Mouse (Mus musculus) adipocyte (in vitro differentiated cells): ENCODE data around the gene Trim21.
A peak's percentile ranks its signal among the peaks of the same experiment; 100 is the strongest.

ENCODE experiments used
- DNase-seq: peaks from one replicate; pipeline ENCODE4 v3.0.0-alpha.2; 2016; ENCODE audit warnings: low spot score

Trim21 gene

GRCm38 (mm10) chr7:102564999-102565997, at the start of gene Trim21:
TSS of gene Trim21 (minus strand) at chr7:102565486.
- DNase-seq = peak; percentile 92

GRCm38 (mm10) chr7:102597378-102598031, 32.2 kb upstream of the Trim21 start, which contains the start of gene Olfr552:
TSS of gene Olfr552 (plus strand) at chr7:102597770.
- no peak for DNase-seq

GRCm38 (mm10) chr7:102591786-102592185, 26.5 kb upstream of the Trim21 start, which contains the start of gene Olfr551:
TSS of gene Olfr551 (minus strand) at chr7:102591886.
- DNase-seq = no peak

DNA sequence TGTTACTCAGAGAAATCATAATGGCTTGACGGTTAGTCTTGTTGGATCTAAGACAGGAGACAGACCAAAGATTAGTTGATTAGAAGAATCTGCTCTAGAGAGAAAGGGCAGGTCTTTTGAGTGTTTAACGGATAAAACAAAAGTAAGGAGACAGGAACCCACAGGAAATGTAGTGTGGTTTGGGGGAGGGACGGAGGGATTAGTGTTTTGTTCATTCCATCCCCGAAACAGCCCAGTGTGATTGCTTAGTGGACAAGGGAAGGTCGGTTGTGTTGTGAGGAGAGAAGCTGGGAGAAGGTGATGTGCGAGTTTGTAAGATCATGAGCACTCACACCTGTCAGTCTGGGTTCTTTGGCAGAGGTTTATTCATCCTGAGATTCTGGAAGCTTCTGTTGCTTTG, 10.7 kb upstream of the Trim21 start:
- no peak for DNase-seq

- no peak for DNase-seq
These were observed 8.0 kb upstream of the Trim21 start for GRCm38 (mm10) chr7:102573174-102573830.

- no peak for DNase-seq
These were observed 5.9 kb upstream of the Trim21 start, which contains the start of gene Olfr550 for GRCm38 (mm10) chr7:102571142-102571541. TSS of gene Olfr550 (plus strand) at chr7:102571442.

DNA sequence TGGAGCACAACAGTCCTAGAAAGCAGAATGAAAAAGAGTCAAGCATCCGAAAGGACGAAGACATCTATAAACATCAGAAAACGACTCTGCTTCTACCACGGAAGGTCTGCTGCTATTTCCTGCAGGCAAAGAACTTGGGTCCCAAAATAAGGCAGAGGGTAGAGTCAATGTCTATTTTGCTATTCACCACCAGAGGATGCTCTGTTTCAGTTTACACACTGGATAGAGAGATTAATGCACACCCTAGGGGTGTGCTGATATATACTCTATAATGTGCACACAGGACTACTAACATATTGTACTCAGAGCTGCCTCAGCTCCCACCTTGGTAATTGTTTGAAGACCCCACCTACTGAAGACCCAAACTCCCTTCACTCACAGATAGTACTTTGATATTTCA, 933 bp upstream of the Trim21 start:
- DNase-seq = no peak

DNA sequence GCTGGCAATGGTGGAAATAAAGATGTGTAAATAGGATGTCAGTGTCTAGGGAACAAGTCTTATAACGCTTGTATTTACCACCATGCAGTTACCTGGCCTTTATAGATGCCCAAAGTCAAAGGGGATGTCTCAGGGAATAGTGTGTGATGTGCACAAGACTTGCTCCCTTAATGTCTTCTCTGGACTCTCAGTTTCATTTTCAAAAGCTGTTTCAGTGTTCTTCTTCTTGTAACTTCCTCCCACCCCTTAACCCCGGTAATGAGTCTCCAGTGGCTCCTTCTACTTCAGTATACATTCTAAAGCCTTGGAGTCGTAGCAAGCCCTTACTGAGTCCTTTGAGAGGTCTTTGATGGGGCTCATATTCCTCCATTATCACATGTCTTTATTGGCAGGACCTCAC, 12.0 kb downstream of the Trim21 start:
- DNase-seq = no peak

DNA sequence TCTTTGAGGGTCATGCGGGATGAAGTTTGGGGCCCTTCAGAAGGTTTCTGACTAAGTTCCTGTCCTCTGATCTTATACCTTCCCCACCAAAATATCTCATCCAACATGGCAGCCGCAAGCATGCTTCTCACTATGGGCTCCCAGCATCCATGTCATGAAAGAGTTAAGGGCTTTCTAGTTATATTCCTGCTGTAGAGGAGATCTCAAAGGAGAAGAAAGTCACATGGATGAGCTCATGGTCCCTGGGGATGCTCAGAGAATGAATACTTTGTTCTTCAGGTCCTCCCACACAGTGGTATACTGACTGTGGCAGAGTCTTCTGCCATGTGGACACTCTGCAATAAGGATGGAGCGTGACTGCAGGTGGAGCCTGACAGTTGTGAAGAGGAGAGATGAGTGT, 15.7 kb downstream of the Trim21 start, which contains the start of gene Olfr549:
Olfr549 (plus strand) TSS at position 301 of the 400 bp plus-strand sequence.
- no peak for DNase-seq

GRCm38 (mm10) chr7:102541251-102541650, 24.0 kb downstream of the Trim21 start:
- no peak for DNase-seq

- DNase-seq = peak; percentile 13
These were observed 24.7 kb downstream of the Trim21 start, which contains the start of gene Olfr548-ps1 for GRCm38 (mm10) chr7:102540596-102540995. TSS of gene Olfr548-ps1 (plus strand) at chr7:102540896.

GRCm38 (mm10) chr7:102534449-102534848, 30.8 kb downstream of the Trim21 start, which contains the start of gene Olfr547:
TSS of gene Olfr547 (plus strand) at chr7:102534749.
- no peak for DNase-seq

DNA sequence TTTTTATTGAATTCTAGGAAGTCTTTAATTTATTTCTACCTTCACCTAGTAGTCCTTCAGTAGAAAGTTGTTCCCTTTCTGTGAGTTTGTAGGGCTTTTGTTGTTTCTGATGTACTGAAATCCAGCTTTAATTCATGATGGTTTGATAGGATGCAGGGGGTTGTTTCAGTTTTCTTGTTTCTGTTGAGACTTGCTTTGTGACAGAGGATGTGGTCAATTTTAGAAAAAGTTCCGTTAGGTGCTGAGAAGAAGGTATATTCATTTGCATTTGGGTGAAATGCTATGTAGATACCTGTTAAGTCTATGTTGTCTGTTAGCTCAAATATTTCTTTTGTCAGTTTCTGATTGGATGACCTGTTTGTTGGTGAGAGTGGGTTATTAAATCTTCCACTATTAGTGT, 36.2 kb downstream of the Trim21 start:
- DNase-seq = no peak

DNA sequence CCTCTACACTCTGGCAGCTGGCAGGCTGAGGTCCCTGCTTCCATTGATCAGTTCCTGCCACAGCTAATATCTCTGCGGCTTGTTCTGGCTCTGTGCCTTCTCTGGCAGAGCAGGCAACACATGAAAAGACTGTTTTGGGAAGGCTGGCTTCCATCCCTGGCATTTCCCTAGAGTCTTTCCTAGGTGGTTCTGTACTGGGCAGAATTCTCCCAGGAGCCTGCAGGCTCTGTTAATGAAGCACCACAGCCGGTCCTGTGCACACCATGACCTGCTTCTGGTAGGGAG, 48.3 kb downstream of the Trim21 start:
- DNase-seq = no peak

GRCm38 (mm10) chr7:102516261-102517050, 48.8 kb downstream of the Trim21 start:
- peak; percentile 33 for DNase-seq

DNA sequence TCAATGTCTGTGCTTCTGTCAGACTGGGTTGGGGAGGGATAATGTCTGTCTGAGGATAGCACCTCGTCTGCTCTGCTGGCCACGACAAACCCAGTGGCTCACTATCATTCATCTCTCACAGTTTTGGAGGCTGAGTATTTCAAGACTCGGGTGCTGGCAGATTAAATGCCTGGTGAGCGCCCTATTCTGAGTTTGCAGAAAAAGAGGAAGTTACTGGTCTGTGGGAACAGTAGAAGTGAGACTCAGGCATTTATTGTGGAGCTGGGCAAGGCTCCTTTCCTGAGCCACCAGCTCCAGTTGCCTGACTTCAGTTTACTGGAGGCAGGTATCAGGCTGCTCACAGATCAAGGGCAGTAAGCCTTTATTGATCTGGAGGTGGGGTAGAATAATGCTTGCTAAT, 51.1 kb downstream of the Trim21 start:
- no peak for DNase-seq

DNA sequence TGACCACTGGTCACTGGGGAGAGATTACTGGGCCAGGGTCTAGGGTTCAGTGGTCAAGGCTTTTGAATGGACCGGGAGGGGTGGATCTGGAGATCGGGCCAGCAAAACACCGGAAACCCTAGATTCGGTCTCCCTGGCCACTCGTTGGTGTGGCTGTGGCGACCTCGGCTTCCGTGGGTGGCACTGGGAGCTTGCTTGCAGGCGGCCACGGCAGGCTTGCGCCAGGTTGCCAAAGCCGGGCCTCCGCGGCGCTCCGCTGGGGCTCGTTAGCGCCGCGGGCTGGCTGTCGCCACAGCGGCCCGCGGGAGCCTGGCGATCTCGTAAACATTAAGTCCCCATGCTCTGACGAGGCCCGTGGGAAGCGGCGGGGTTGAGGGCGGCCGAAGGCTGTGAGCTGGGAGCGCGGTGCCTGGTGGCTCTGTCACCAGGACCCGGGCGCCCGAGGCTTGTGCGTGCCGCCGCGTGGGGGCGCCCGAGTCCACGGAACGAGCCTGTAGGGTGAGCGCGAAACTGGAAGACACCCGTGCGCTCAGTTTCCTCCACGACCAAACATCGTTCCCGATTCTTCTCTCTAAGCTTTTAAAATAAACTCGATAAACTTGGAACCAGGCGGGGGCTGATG, 52.4 kb downstream of the Trim21 start:
- DNase-seq = peak; percentile 58

DNA sequence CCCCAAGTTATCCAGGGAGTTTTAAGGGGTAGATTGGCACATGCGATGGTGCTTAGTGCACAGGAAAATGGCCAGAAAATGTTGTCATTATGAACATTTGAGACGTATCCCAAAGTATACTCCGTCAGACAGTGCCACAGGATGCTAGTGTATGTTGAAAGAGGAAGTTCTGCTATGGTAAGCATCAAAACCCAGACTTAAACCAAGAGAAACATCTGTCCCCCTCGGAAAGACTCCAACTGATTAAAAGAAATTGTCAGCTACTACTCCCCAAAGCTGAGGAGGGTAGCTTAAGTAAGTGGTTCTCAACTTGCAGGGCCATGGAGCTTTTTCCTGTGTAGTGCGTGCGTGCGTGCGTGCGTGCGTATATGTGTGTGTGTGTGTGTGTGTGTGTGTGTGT, 53.4 kb downstream of the Trim21 start:
- DNase-seq = no peak

DNA sequence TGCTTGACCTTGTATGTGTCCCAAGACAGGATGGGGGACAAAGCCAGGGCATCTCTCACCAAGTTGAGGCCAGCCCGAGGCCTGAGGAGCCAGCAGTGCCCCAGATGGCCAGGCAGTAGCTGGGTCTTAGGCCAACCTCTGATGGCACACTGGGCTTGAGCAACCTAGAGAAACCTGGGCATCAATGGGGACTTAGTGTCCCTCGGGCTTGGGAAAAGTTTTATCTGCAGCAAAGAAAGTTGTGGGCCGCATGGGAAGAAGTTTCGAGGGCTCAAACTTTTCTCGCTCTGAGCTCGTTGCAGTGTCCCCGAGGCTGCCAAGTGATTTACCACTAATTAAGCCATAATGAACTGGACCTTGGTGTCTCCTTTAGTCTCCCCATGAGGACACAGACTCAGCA, 55.6 kb downstream of the Trim21 start:
- no peak for DNase-seq

DNA sequence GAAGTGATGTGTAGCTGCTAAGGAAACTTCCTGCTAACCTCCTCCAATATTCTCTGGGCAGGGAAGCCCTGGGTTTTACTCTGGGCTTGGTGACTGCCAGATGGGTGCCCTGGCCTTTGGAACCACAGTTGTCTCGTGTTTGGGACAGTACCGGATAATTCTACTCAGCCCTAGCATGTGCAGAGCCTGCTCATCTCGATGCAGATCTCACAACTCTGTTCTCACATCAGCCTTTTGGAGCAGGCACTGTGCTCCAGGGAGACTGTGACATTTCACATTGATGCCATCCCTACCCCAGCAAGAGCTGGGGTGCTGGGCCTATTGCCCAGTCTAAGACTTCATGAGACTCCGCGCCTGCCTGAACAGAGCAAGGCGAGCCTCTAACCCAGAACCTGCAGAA, 56.6 kb downstream of the Trim21 start:
- DNase-seq = no peak

DNA sequence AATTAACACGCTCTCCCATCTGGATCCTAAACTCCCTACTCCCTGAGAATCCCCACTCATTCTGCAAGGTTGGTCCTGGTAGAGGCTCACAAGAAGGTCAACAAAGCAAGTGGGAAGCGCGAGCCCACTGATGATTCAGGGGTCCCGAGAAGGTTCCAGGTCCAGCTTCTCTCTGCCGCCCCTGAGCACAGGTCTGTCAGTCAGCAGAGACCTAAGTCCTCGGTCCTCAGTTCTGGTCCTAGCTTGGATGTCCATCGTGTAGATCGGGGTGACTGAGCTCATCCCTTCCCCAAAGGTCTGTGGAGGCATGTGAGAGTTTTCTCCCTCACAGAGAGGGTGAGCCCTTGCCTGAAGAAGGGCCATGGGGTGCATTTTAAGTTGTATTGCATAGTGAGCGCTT, 57.2 kb downstream of the Trim21 start:
- DNase-seq = no peak
